Mouse (Mus musculus): ENCODE measurements around the gene Psma3.

GRCm38 (mm10) chr12:70946585-70947256 is 27.7 kb upstream of the Psma3 start:
- TF ChIP-seq USF1 (IDR thresholded peaks at IDR 0.05; ENCODE audit: low read depth) (no peak), CTCF (IDR thresholded peaks at IDR 0.05; ENCODE audit: control insufficient read depth, insufficient read depth, insufficient read length) (no peak)
